Mouse (Mus musculus) CH12.LX (cell line): ENCODE data around the gene Cdk15. TPM values are rescaled to one million over a fixed set of nuclear protein-coding genes. Genes with fewer than 3 reads are reported as not detected.

Source experiments
- DNase-seq: peaks from one replicate; pipeline ENCODE4 v3.0.0-alpha.2; 2013; ENCODE audit errors: extremely low read depth
- H3K27ac ChIP-seq: 2 replicates; pipeline ENCODE4 v1.5.1; 2012; ENCODE audit warnings: low read depth, mild to moderate bottlenecking, control low read depth, moderate library complexity; ENCODE audit not compliant: insufficient read depth
- H3K27me3 ChIP-seq: replicated peaks from 2 replicates; pipeline ENCODE3; 2012; ENCODE audit warnings: inconsistent platforms
- H3K36me3 ChIP-seq, 2 experiments: replicated peaks in 1 of 2; 2 replicates each; pipeline versions ENCODE3 to v1.6.1; 2012; ENCODE audit warnings: inconsistent platforms in 1 of 2, low read length in 1 of 2, mild to moderate bottlenecking in 1 of 2, mixed read lengths in 1 of 2, moderate library complexity in 1 of 2; ENCODE audit not compliant: control insufficient read depth in 1 of 2, insufficient read depth in 1 of 2
- H3K4me1 ChIP-seq, 2 experiments: 2 replicates each; pipeline ENCODE4 v1.6.1; 2012; ENCODE audit warnings: inconsistent platforms in 1 of 2, moderate library complexity in 1 of 2; ENCODE audit not compliant: insufficient read depth in 2 of 2, control insufficient read depth in 1 of 2
- H3K4me2 ChIP-seq: 2 replicates; pipeline ENCODE4 v1.6.1; 2012; ENCODE audit warnings: low read depth, mild to moderate bottlenecking, control low read depth; ENCODE audit not compliant: poor library complexity, insufficient read depth, severe bottlenecking
- H3K4me3 ChIP-seq, 3 experiments: fragments of 150-350 bp in 1 of 3; sonication (generic) in 1 of 3; replicated peaks in 1 of 3; 2 replicates each; pipeline versions ENCODE3 to v1.5.1; 2011 to 2012; ENCODE audit warnings: low read depth in 2 of 3, low read length in 2 of 3, mild to moderate bottlenecking in 2 of 3, moderate library complexity in 2 of 3, control low read depth in 1 of 3, improper control_type of control experiment in 1 of 3, inconsistent platforms in 1 of 3, mixed read lengths in 1 of 3; ENCODE audit not compliant: poor library complexity in 1 of 3
- H3K79me2 ChIP-seq: replicated peaks from 2 replicates; pipeline ENCODE4 v1.6.1; 2012; ENCODE audit warnings: mild to moderate bottlenecking, moderate library complexity; ENCODE audit not compliant: control insufficient read depth, poor library complexity, insufficient read depth, severe bottlenecking; ENCODE audit errors: extremely low read depth
- H3K9ac ChIP-seq: 2 replicates; pipeline ENCODE4 v1.6.1; 2012; ENCODE audit warnings: low read depth, mild to moderate bottlenecking, control low read depth, moderate library complexity; ENCODE audit not compliant: insufficient read depth
- H3K9me3 ChIP-seq: replicated peaks from 2 replicates; pipeline ENCODE3; 2012; ENCODE audit warnings: low read length, inconsistent platforms, mixed read lengths
- BHLHE40 ChIP-seq: IDR thresholded peaks from 2 replicates; pipeline ENCODE4 v1.6.1; 2011; ENCODE audit warnings: mild to moderate bottlenecking, low read depth, low read length, improper control_type of control experiment
- CHD1 ChIP-seq: IDR thresholded peaks from 2 replicates; pipeline ENCODE4 v1.6.1; 2012; ENCODE audit warnings: low read depth, low read length, improper control_type of control experiment, inconsistent platforms
- CHD2 ChIP-seq: IDR thresholded peaks from 2 replicates; pipeline ENCODE4 v1.6.1; 2011; ENCODE audit warnings: low read length, improper control_type of control experiment
- CTCF ChIP-seq, 2 experiments: IDR thresholded peaks in 1 of 2; conservative IDR thresholded peaks in 1 of 2; 2 replicates each; pipeline ENCODE4 v1.5.1; 2011 to 2012; ENCODE audit warnings: low read depth in 2 of 2, low read length in 2 of 2, improper control_type of control experiment in 1 of 2, inconsistent platforms in 1 of 2, mild to moderate bottlenecking in 1 of 2, moderate library complexity in 1 of 2
- EP300 ChIP-seq: IDR thresholded peaks from 2 replicates; pipeline ENCODE4 v1.6.1; 2011; ENCODE audit warnings: low read length, improper control_type of control experiment
- ETS1 ChIP-seq: conservative IDR thresholded peaks from 2 replicates; pipeline ENCODE4 v1.6.1; 2012; ENCODE audit warnings: low read depth, mild to moderate bottlenecking, inconsistent platforms, low read length, improper control_type of control experiment, moderate library complexity
- GABPA ChIP-seq: IDR thresholded peaks from 2 replicates; pipeline ENCODE4 v1.6.1; 2012; ENCODE audit warnings: low read depth, low read length, improper control_type of control experiment, inconsistent platforms; ENCODE audit not compliant: insufficient replicate concordance
- KAT2A ChIP-seq: IDR thresholded peaks from 2 replicates; pipeline ENCODE4 v1.6.1; 2012; ENCODE audit warnings: low read length, improper control_type of control experiment, inconsistent platforms; ENCODE audit not compliant: insufficient replicate concordance
- MAFK ChIP-seq: IDR thresholded peaks from 2 replicates; pipeline ENCODE4 v1.6.1; 2011; ENCODE audit warnings: low read length, improper control_type of control experiment; ENCODE audit not compliant: insufficient replicate concordance
- MEF2A ChIP-seq: IDR thresholded peaks from 2 replicates; pipeline ENCODE4 v1.6.1; 2014; ENCODE audit warnings: low read depth, mild to moderate bottlenecking, inconsistent platforms, low read length, improper control_type of control experiment, borderline replicate concordance
- MXI1 ChIP-seq: IDR thresholded peaks from 2 replicates; pipeline ENCODE4 v1.6.1; 2011; ENCODE audit warnings: mild to moderate bottlenecking, low read depth, low read length, improper control_type of control experiment
- NELFE ChIP-seq: IDR thresholded peaks from 2 replicates; pipeline ENCODE4 v1.6.1; 2011; ENCODE audit warnings: low read depth, low read length, improper control_type of control experiment
- NRF1 ChIP-seq: IDR thresholded peaks from 2 replicates; pipeline ENCODE4 v1.6.1; 2014; ENCODE audit warnings: low read depth, mild to moderate bottlenecking, inconsistent platforms, low read length, improper control_type of control experiment, moderate library complexity
- POLR2A ChIP-seq: IDR thresholded peaks from 2 replicates; pipeline ENCODE4 v1.6.1; 2011; ENCODE audit warnings: low read depth, mild to moderate bottlenecking, improper control_type of control experiment, low read length
- POLR2AphosphoS2 ChIP-seq: IDR thresholded peaks from 2 replicates; pipeline ENCODE4 v1.6.1; 2011; ENCODE audit warnings: low read depth, low read length, improper control_type of control experiment
- RCOR1 ChIP-seq: conservative IDR thresholded peaks from 2 replicates; pipeline ENCODE4 v1.6.1; 2012; ENCODE audit warnings: low read depth, mild to moderate bottlenecking, inconsistent platforms, low read length, improper control_type of control experiment
- SIN3A ChIP-seq: IDR thresholded peaks from 2 replicates; pipeline ENCODE4 v1.6.1; 2012; ENCODE audit warnings: low read length, improper control_type of control experiment, inconsistent platforms
- SMC3 ChIP-seq: IDR thresholded peaks from 2 replicates; pipeline ENCODE4 v1.6.1; 2011; ENCODE audit warnings: low read depth, low read length, improper control_type of control experiment
- TBP ChIP-seq: conservative IDR thresholded peaks from 2 replicates; pipeline ENCODE4 v1.6.1; 2011; ENCODE audit warnings: low read depth, low read length, improper control_type of control experiment
- TCF12 ChIP-seq: IDR thresholded peaks from 2 replicates; pipeline ENCODE4 v1.6.1; 2014; ENCODE audit warnings: low read depth, mild to moderate bottlenecking, inconsistent platforms, low read length, improper control_type of control experiment
- UBTF ChIP-seq: IDR thresholded peaks from 2 replicates; pipeline ENCODE4 v1.6.1; 2012; ENCODE audit warnings: low read depth, mild to moderate bottlenecking, inconsistent platforms, low read length, improper control_type of control experiment, moderate library complexity
- USF2 ChIP-seq: conservative IDR thresholded peaks from 2 replicates; pipeline ENCODE4 v1.6.1; 2011; ENCODE audit warnings: low read depth, low read length, improper control_type of control experiment
- ZC3H11A ChIP-seq: IDR thresholded peaks from 2 replicates; pipeline ENCODE4 v1.6.1; 2012; ENCODE audit warnings: low read depth, mild to moderate bottlenecking, inconsistent platforms, low read length, improper control_type of control experiment
- ZMIZ1 ChIP-seq: IDR thresholded peaks from 2 replicates; pipeline ENCODE4 v1.6.1; 2012; ENCODE audit warnings: low read depth, mild to moderate bottlenecking, inconsistent platforms, low read length, improper control_type of control experiment
- ZNF384 ChIP-seq: IDR thresholded peaks from 2 replicates; pipeline ENCODE4 v1.6.1; 2012; ENCODE audit warnings: low read depth, low read length, improper control_type of control experiment, inconsistent platforms
- dilution Hi-C: fragments of 300-500 bp; cut with MboI; formaldehyde crosslinking; loops from 2 replicates; pipeline ENCODE4 v1.14.3; 2020; ENCODE audit warnings: low sequenced_read_pairs; ENCODE audit not compliant: extremely low pct_unique_long_range_greater_than_20kb, extremely low pct_ligation_motif_present
- in situ Hi-C: fragments of 300-500 bp; cut with MboI; formaldehyde crosslinking; loops from 3 replicates; pipeline ENCODE4 v1.14.3; 2019; ENCODE audit warnings: low sequenced_read_pairs, low pct_ligation_motif_present, low pct_unique_long_range_greater_than_20kb, mixed read lengths
- polyA plus RNA-seq: library from polyadenylated mRNA; unstranded; fragments of >175 nt; gene quantifications from 2 replicates; pipeline ENCODE4 v1.2.1, GENCODE M21; 2012; ENCODE audit warnings: low read depth; ENCODE audit not compliant: insufficient read length
- total RNA-seq, 2 experiments: library from RNA; depleted of rRNA; stranded (reverse); fragments of 300-350 nt in 1 of 2; fragments of >200 nt in 1 of 2; gene quantifications; 2 replicates each; pipeline ENCODE4 v1.2.3; 2012 to 2014

The Cdk15 gene
- total and polyA plus RNA-seq, 3 experiments = 0.13 TPM; not detected in 2

- Histone ChIP-seq H3K9ac (no peak overlapping the region), H3K9me3 (no peaks in the 10 kb centered on the region), H3K27ac (no peak overlapping the region), H3K79me2 (no peaks in the 10 kb centered on the region), H3K36me3 (no peaks in the 10 kb centered on the region), H3K27me3 (no peaks in the 10 kb centered on the region), H3K4me3 (no peak overlapping the region), H3K4me2 (no peak overlapping the region), H3K4me1 (peaks cover 0 to 11% of the 10 kb centered on the region in 2 experiments; a peak in 2 of 4 replicates)
- TF ChIP-seq NELFE = no peak
- no peak for TF ChIP-seq POLR2AphosphoS2
- TF ChIP-seq ZMIZ1 = no peak
- no peak for TF ChIP-seq ETS1
- TF ChIP-seq ZC3H11A = no peak
- TF ChIP-seq BHLHE40 = no peak
- TF ChIP-seq RCOR1 = no peak
- no peak for TF ChIP-seq EP300
- no peak for TF ChIP-seq GABPA
- no peak for TF ChIP-seq SMC3
- TF ChIP-seq USF2 = no peak
- TF ChIP-seq MAFK = no peak
- no peak for TF ChIP-seq CTCF (conservative IDR thresholded peaks at IDR 0.05 in 1 of 2, IDR thresholded peaks at IDR 0.05 in 1 of 2; ENCODE audit: low read depth in 2 of 2, low read length in 2 of 2)
- TF ChIP-seq ZNF384 = no peak
- no peak for TF ChIP-seq TBP
- no peak for TF ChIP-seq CHD1
- TF ChIP-seq UBTF = no peak
- no peak for TF ChIP-seq MXI1
- no peak for TF ChIP-seq TCF12
- in situ Hi-C loops = no loop called here
- dilution Hi-C loops = no loop called here
- no peak for DNase-seq
These were observed 128.9 kb downstream of the Cdk15 start for GRCm38 (mm10) chr1:59385641-59386040.

GRCm38 (mm10) chr1:59387542-59388314 lies 131.0 kb downstream of the Cdk15 start:
- no peaks in the 10 kb centered on the region for H3K36me3 ChIP-seq
- H3K79me2 ChIP-seq = no peaks in the 10 kb centered on the region
- H3K4me1 ChIP-seq = peaks cover 0 to 3% of the 10 kb centered on the region in 2 experiments; a peak in 1 of 4 replicates
- H3K27me3 ChIP-seq = no peaks in the 10 kb centered on the region
- no peak for DNase-seq
- no peak for TF ChIP-seq KAT2A
- TF ChIP-seq USF2 = no peak
- no peak for TF ChIP-seq MEF2A
- no peak for TF ChIP-seq NRF1
- no peak for TF ChIP-seq MAFK
- TF ChIP-seq UBTF = no peak
- TF ChIP-seq TBP = no peak
- TF ChIP-seq POLR2A = no peak
- no peak for TF ChIP-seq SIN3A
- TF ChIP-seq CHD2 = no peak
- dilution Hi-C loops (no loop called here), in situ Hi-C loops (no loop called here)
- H3K4me3 ChIP-seq = no peak overlapping the region
- H3K9me3 ChIP-seq = no peaks in the 10 kb centered on the region
- H3K9ac ChIP-seq = no peak overlapping the region
- no peak overlapping the region for H3K27ac ChIP-seq
- no peak overlapping the region for H3K4me2 ChIP-seq
